Mouse (Mus musculus) embryonic facial prominence, embryonic 14.5 days (tissue): ENCODE data around the gene Akirin1. TPM values are rescaled to one million over a fixed set of nuclear protein-coding genes. Genes with fewer than 3 reads are reported as not detected.

ENCODE experiments used
- ATAC-seq: fragments of 200-750 bp; cut with Nextera tagmentation; 2 replicates; pipeline ENCODE4 v1.8.0; 2017; ENCODE audit warnings: low read depth, moderate number of reproducible peaks, moderate TSS enrichment
- DNase-seq: peaks from one replicate; pipeline ENCODE4 v3.0.0-alpha.2; 2015; ENCODE audit warnings: low spot score
- H3K27ac ChIP-seq: fragments of 300-500 bp; sonication (generic); replicated peaks from 2 replicates; pipeline ENCODE4 v1.5.1; 2014; ENCODE audit warnings: low read depth, mild to moderate bottlenecking, low read length, moderate library complexity
- H3K27me3 ChIP-seq: fragments of 300-500 bp; sonication (generic); replicated peaks from 2 replicates; pipeline ENCODE4 v1.6.1; 2014; ENCODE audit warnings: low read length; ENCODE audit not compliant: control insufficient read depth, insufficient read depth
- H3K36me3 ChIP-seq: fragments of 300-500 bp; sonication (generic); 2 replicates; pipeline ENCODE4 v1.6.1; 2014; ENCODE audit warnings: low read length, mixed read lengths; ENCODE audit not compliant: control insufficient read depth, insufficient read depth
- H3K4me1 ChIP-seq: fragments of 300-500 bp; sonication (generic); 2 replicates; pipeline ENCODE4 v1.6.1; 2014; ENCODE audit warnings: antibody characterized with exemption, low read length; ENCODE audit not compliant: control insufficient read depth, insufficient read depth
- H3K4me2 ChIP-seq: fragments of 300-500 bp; sonication (generic); 2 replicates; pipeline ENCODE4 v1.6.1; 2014; ENCODE audit warnings: low read depth, mild to moderate bottlenecking, low read length, moderate library complexity, mixed read lengths
- H3K4me3 ChIP-seq: fragments of 300-500 bp; sonication (generic); 2 replicates; pipeline ENCODE4 v1.5.1; 2014; ENCODE audit warnings: low read depth, mild to moderate bottlenecking, low read length
- H3K9ac ChIP-seq: fragments of 300-500 bp; sonication (generic); 2 replicates; pipeline ENCODE4 v1.6.1; 2014; ENCODE audit warnings: low read depth, mild to moderate bottlenecking, low read length, moderate library complexity, mixed read lengths
- H3K9me3 ChIP-seq: fragments of 300-500 bp; sonication (generic); 2 replicates; pipeline ENCODE4 v1.6.1; 2016; ENCODE audit warnings: low read length; ENCODE audit not compliant: control insufficient read depth
- WGBS: fragments of 180-500 bp; shearing (Covaris S2); extraction: QIAGEN DNeasy Blood & Tissue Kit; methylation state at CpG from one replicate; pipeline ENCODE4 v1.1.7; 2014; 5-methylcytosine and 5-hydroxymethylcytosine counted together
- polyA plus RNA-seq: library from polyadenylated mRNA; unstranded; fragments of >200 nt; fragmentation: Nextera tagmentation; extraction: Ambion mirVana; gene quantifications from 2 replicates; pipeline ENCODE4 v1.2.1, GENCODE M21; 2014

Gene Akirin1
- polyA plus RNA-seq, 1 experiment from 2014 or later = 64.0 TPM

GRCm38 (mm10) chr4:123685046-123685445 lies 65.1 kb downstream of the Akirin1 start:
- Histone ChIP-seq H3K9me3 (no peaks in the 10 kb centered on the region), H3K9ac (no peak overlapping the region), H3K4me1 (peaks cover 11% of the 10 kb centered on the region; the same call in 1 of the 2 replicates), H3K27ac (no peak overlapping the region), H3K4me3 (no peak overlapping the region), H3K27me3 (peaks cover 12% of the 10 kb centered on the region; the same call in 1 of the 2 replicates), H3K4me2 (no peak overlapping the region), H3K36me3 (0 out of 2 replicates have a peak, but pooled peaks cover 10% of the 10 kb centered on the region)
- 50% methylated on average over 7 of the region's 7 CpGs for WGBS
- no peak for DNase-seq
- ATAC-seq = no peak

Other genes starting within 250 kb of the Akirin1 start
- 70.5 and 80.5 TPM in 2 replicates for gene Macf1, start 66.0 kb downstream of the Akirin1 start, polyA plus RNA-seq
- gene Ndufs5, start 32.1 kb downstream of the Akirin1 start, polyA plus RNA-seq = 367 and 408 TPM in 2 replicates
- 3.6 and 4.7 TPM in 2 replicates for gene Rhbdl2, start 37.5 kb upstream of the Akirin1 start, polyA plus RNA-seq
- not detected in 2 replicates for gene 4933427I04Rik, start 109.3 kb upstream of the Akirin1 start, polyA plus RNA-seq
- gene Mycbp, start 154.5 kb upstream of the Akirin1 start, polyA plus RNA-seq = 67.5 and 81.0 TPM in 2 replicates
- gene Rragc, start 167.1 kb upstream of the Akirin1 start, polyA plus RNA-seq = 54.7 and 56.6 TPM in 2 replicates
- not detected in 2 replicates for gene 4930535I16Rik, start 167.7 kb upstream of the Akirin1 start, polyA plus RNA-seq